Mouse (Mus musculus): Measurements from ENCODE around the gene Bcl2l13. TPM values are rescaled to one million over a fixed set of nuclear protein-coding genes. Genes with fewer than 3 reads are reported as not detected.
"Not testable (repeated sequence)": the region's sequence is repeated elsewhere in the genome, so short reads cannot be mapped to it uniquely, and the experiment has no call there.

The Bcl2l13 gene
- total RNA-seq, 1 experiment from 2014 or later: 17.4 TPM

DNA sequence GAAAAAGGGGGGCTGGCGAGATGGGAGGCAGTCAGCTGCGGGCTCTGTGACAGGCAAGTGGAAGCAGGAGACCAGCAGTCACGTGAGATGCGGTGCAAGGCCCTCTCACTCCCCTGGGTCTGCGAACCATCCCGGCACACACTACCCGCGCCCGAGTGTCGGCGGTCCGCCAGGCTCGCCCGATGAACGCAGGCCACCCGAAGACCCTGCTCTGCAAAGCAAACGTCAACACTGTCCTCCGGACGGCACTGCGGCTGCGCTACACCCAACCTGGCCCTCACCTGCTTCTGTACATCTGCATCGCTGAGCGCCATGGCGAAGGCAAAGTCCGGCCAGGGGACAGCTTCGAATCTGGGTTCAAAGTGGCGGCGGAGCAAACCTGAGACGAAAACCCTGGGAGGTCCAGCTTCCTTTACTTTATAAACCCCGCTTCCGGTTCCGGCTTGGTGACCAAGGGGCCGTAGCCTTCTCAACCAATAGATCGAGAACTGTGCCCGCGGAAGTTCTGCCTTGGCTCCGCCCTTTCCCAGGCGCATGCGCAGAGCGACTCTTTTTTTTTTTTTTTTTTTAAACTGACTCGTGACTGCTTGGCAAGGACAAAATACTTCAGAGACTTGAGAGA lies 13.6 kb upstream of the Bcl2l13 start, which contains the start of gene Atp6v1e1:
Atp6v1e1 (minus strand) TSS at position 487 of the 622 bp plus-strand sequence.
- ATAC-seq (replicated peaks; ENCODE audit: insufficient number of reproducible peaks, low FRiP score, low TSS enrichment, poor library complexity, severe bottlenecking): peak; percentile 95

DNA sequence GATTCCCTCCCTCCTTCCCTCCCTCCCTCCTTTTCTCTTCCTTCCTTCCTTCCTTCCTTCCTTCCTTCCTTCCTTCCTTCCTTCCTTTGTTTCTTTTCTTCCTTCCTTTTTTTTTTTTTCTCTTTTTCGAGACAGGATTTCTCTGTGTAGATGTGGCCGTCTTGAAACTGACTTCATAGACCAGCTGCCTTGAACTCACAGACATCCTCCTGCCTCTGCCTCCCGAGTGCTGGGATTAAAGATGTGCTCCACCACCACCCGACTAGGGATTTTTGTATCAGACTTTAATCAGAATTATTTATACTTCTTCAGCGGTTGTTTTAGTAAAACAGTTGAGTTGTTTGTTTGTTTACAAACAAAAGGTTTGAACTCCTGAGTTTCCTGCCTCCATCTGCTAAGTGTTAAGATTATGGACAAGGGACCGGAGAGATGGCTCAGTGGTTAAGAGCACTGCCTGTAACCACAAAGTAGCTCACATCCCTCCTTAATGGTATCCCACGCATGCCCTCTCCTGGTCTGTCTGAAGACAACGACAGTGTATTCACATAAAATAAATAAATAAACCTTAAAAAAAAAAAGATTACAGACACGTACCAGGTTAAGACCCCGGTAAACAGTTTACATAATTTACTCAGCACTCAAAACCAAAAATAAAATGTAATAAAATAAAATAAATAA lies 12.9 kb upstream of the Bcl2l13 start:
- ATAC-seq (replicated peaks; ENCODE audit: insufficient number of reproducible peaks, low FRiP score, low TSS enrichment, poor library complexity, severe bottlenecking): no peak

DNA sequence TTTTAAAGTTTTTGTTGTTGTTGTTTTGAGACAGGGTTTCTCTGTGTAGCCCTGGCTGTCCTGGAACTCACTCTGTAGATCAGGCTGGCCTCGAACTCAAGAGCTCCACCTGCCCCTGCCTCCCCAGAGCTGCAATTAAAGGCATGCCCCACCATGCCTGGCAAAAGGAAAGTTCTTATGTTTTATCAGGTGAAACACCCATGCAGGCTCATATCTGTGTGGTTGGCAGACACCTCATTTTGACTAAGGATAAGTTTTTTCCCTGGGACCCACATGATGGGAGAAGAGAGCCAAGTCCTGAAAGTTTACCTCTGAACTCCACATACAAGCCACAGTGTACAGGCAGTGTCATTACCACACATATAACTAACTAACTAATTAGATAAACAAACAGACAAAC lies 6.0 kb upstream of the Bcl2l13 start:
- ATAC-seq (replicated peaks; ENCODE audit: insufficient number of reproducible peaks, low FRiP score, low TSS enrichment, poor library complexity, severe bottlenecking): no peak

DNA sequence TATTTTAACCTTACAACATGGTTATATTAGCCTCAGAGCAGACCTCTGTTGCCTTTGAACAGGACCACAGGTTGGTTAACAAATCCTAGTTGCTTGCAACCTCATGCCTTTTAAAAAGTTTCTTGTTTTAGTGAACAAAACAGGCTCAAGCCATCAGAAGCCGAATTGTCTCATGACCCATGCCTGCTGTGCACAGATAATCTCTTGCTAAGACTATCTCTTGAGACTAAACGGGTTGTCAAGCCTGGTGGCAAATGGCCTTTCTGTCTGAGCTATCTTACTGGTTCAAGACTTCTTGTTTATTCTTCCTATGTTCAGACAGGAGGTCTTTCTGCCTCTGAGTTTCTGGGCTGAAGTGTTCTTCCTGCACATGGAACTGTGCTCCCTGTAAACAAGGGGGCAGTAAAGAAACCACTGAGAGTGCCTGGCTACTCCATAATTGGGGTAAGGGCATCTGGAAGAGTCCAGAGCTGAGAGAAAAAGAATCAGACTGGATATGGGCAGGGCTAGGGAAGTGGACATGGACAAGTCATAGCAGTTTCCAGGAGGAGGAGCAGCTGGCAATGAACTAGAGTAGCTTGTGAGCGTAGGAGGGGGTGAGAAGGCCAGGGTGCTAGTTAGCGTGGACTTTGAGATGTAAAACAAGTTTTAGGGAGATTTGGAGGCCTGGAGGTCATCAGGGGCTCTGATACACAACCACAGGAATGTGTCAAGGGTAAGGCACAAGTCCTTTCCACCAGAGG lies 5.0 kb upstream of the Bcl2l13 start:
- ATAC-seq (replicated peaks; ENCODE audit: insufficient number of reproducible peaks, low FRiP score, low TSS enrichment, poor library complexity, severe bottlenecking): no peak

DNA sequence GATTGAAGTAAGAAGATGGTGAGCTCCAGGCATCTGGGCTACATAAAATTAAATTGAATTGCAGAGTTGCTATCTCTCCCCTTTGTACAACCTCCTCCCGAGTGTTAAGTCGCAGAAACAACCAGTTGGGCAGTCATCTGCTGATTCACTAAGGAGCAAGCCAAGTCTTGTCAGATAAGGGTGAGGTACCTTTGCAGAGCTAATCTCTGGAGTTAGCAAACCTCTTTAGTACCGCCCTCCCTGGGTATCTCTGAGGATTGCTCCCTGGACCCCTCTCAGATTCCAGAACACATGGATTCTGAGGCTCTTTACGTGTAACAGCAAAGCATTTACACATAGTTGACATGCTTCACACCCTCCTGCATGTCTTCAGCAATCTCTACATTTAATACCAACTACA lies 3.9 kb upstream of the Bcl2l13 start:
- no peak for ATAC-seq (replicated peaks; ENCODE audit: insufficient number of reproducible peaks, low FRiP score, low TSS enrichment, poor library complexity, severe bottlenecking)

DNA sequence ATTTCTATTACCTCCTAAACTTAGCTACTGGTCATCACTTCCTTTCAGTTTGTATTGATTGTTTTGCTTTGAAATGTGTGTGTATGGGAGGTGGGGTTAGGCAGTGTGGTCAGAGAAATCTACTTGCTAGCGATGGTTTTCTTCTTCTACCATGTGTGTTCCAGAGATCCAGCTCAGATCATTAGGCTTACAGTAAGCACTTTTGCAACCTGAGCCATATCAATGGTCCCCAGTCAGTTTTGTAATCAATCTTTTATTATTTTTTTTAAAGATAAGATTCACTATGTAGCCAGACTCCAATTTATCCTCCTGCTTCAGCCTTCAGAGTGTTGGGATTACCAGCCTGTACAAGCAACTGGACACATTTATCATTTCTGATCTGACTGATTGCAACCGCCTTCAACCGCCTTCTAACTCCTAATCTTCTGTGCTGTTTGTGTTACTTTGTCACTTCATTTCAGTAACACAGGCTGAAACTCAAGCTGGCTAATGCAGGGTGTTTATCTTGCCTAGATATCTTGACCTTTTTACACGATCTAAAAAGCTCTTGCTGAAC lies 1.2 kb upstream of the Bcl2l13 start:
- no peak for ATAC-seq (replicated peaks; ENCODE audit: insufficient number of reproducible peaks, low FRiP score, low TSS enrichment, poor library complexity, severe bottlenecking)

DNA sequence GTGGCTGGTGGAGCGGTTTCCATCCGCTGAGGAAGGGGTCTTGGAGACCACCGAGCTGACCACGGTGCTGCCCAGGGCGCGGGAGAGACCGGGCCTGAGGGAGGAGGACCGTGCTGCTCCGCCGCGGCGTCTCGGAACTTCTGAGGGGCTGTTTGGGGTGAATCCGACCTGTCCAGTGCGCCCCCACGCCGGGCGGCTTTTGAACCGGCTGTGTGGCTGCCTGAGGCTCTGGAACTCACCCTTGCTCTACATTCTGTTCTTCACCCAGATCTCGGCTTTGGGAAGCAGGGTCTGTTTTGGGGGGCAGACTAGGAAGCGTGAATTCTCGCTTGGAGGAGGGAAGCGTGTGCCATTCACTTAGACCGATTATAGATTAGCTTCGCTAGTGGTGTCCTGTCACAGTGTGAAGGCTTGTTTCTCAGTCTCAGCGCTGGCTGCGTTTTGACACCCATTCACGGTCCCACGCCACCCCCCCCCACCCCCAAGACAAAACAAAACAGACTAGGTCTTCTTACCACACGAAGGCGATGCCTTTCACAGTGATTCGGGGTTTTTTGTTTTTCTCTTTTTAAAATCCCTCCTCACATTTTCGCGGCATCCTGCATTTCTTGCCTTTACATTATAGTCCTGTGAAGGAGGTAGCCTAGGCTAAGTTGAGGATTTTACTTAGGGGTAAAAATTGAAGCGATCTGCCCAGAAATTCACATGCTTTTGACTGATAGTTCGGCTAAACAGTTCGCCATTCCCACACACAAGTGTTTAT lies 558 bp downstream of the Bcl2l13 start:
- 0 out of 2 replicates have a peak, but pooled peaks have one; percentile 3 for ATAC-seq (replicated peaks; ENCODE audit: insufficient number of reproducible peaks, low FRiP score, low TSS enrichment, poor library complexity, severe bottlenecking)

DNA sequence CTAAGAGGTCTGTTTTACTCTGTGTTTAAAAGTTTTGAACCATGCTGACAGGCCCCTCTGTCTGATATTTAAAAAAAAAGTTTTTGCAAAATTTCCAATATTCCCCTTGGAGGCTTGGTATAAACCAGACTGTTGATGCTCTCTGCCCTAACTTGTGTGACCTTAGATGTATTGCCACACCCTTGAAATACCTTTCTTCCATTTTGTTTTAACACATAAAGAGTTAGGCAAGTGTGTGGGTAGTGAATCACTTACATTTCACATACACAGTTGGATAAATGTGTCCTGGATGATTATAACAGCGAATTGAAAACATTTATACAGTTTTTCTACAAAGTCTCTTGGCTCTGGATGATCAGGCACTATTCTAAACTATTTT lies 1.1 kb downstream of the Bcl2l13 start:
- no peak for ATAC-seq (replicated peaks; ENCODE audit: insufficient number of reproducible peaks, low FRiP score, low TSS enrichment, poor library complexity, severe bottlenecking)

DNA sequence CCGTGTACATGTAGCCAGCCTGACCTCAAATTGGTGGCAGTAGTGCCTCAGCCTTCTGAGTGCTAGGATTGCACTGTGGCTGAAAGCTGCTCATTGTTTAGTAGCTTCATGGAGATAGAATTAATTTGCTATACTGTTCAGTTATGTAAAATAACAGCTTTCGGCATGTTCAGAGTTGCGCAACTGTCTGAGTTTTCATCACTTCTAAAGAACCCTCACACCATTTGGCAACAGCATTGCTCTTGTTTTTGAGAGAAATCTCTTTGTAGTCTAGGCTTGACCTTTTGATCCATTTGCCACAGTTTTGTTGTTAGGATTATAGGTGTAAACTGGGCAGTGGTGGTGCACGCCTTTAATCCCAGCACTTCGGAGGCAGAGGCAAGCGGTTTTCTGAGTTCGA lies 4.2 kb downstream of the Bcl2l13 start:
- no peak for ATAC-seq (replicated peaks; ENCODE audit: insufficient number of reproducible peaks, low FRiP score, low TSS enrichment, poor library complexity, severe bottlenecking)

DNA sequence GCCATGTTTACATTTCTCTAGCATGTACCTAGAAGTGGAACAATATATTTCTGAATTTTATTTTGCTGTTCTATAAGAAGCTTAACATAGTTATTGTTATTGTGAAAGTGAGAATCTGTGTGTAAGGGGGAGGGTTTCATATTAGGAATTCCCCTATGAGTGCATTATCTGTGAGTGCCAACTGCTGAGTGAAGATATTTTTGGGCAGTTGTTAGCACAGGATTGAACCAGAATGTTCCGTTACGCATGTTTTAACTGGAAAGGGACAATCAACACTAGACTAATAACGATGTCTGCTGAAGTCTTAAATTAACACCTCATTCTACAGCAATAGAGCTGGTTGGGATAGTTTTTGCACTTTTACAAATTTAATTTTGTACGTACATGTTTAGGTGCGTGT lies 5.7 kb downstream of the Bcl2l13 start:
- no peak for ATAC-seq (replicated peaks; ENCODE audit: insufficient number of reproducible peaks, low FRiP score, low TSS enrichment, poor library complexity, severe bottlenecking)

DNA sequence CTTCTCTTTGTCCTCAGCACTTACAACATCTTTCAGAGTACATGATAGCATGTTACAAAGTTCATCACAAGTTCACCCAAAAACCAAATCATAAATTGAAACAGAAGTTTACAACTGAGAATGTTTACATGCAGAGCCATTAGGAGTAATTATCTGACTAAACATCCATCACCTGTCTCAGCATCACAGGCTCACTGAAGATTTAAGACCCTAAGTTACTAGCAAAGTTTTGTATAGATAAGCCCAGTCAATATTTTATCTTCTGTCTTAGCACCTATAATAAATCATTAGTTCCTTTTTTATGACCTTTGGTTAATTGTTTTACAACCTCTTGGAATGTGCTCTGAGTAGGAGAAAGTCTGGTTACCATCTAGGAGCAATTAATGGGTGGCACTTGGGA lies 14.7 kb downstream of the Bcl2l13 start:
- ATAC-seq (replicated peaks; ENCODE audit: insufficient number of reproducible peaks, low FRiP score, low TSS enrichment, poor library complexity, severe bottlenecking): not testable (repeated sequence)

DNA sequence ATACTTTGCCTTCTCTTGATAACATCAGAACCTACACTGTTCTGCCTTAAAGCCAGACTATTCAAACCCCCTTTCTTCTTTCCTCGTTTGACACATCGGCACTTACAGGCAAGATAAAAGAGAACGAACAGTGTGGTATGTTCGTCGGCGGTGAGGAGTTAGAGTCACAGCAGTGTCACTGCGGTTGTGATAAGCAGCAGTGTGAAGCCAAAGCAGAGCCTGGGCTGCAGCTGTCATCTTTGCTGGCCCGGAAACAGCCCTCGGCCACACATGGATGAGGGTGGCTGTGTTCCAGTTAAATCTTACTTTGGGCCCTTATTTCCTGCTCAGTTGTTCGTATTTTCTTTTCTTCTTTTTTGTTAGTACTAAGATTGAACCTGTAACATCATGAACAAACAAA lies 18.4 kb downstream of the Bcl2l13 start:
- no peak for ATAC-seq (replicated peaks; ENCODE audit: insufficient number of reproducible peaks, low FRiP score, low TSS enrichment, poor library complexity, severe bottlenecking)

DNA sequence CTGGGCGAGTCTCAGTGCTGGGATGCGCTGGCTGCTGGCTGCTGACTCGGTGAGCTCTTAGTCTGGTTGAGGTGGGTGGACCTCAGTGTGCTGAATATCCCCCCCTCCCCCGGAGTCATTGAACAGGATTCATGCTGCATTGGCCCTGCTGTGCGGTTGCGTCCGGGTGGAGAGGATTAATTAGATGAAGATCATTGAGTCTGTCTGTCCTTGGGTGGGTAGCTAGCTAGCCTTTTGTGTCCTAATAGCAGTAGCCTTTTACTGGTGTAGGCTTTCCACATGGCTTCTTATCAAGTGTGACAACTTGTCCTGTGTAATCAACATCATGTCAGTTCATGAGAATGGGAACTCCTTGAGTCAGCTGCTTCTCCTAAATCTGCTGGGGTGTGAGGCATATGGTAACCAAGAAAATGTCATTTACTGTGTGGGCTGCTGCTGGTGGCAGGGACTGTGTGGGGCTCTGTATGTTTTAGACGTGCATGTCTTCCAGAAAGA lies 22.3 kb downstream of the Bcl2l13 start:
- no peak for ATAC-seq (replicated peaks; ENCODE audit: insufficient number of reproducible peaks, low FRiP score, low TSS enrichment, poor library complexity, severe bottlenecking)

DNA sequence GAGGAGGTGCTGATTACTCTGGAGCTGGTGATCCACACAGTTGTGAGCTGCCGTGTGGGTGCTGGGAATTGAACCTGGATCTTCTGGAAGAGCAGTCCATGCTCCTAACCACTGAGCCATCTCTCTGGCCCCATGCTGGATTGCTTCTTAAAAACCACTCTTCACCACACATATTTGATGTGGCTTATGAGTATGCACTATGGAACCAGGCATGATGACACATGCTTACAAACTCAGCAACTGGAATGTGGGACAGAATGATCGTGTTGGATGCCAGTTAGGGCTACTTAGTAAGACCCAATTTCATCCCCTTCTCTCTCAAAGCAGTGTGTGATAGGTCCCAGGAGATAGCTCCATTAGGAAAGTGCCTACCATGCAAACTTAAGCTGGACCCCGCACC lies 24.1 kb downstream of the Bcl2l13 start:
- ATAC-seq (replicated peaks; ENCODE audit: insufficient number of reproducible peaks, low FRiP score, low TSS enrichment, poor library complexity, severe bottlenecking): no peak

DNA sequence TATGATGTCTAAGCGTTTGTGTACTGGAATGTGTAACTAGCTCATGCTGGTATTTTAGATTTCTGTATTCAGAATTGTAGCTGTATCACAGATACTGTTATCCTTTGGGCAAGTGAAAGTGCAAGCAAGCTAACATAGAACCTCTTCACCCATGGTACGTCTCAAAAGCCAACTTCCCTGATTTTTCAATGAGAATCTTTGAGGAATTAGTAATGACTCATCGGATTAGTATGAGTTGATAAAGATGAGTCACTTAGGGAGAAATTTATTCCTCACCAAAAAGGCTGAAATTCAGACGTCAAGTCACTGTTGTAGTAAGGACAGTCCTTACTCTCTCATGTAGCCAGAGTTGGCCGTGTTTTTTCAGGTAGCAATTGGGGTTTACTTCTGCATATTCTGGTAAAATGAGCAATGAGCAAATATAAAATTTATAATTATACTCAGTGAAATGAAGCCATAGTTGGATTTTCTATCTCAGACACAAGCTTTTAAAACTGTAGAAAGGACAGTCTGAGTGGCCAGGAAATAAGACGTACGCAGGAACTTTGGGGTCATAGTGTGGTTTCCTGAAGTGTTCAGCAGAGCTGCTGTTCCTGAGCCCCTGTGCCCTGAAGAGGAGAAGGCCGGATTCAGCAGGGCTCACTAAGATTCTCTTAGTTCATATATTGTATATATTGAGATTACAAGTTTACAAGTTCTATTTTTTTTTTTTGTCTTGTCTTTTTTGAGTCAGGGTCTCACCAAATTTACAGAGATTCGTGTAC lies 30.2 kb downstream of the Bcl2l13 start:
- no peak for ATAC-seq (replicated peaks; ENCODE audit: insufficient number of reproducible peaks, low FRiP score, low TSS enrichment, poor library complexity, severe bottlenecking)

DNA sequence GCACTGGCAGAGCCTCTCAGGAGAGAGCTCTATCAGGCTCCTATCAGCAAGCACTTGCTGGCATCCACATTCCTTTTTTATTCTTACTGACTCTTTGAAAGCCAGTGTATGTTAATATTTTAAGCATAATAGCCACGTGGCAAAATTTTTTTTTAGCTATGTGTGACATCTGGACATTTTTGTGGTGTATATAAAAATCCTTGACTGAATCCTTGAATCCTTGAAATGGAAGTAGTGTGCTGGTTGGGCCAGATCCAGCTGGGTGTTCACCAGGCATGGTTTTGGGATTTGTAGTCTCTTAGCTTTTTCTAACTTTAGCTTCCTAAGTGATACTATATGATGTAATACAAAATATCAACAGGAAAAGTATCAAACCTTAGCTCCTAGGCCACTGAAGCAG lies 32.8 kb downstream of the Bcl2l13 start:
- ATAC-seq (replicated peaks; ENCODE audit: insufficient number of reproducible peaks, low FRiP score, low TSS enrichment, poor library complexity, severe bottlenecking): no peak

DNA sequence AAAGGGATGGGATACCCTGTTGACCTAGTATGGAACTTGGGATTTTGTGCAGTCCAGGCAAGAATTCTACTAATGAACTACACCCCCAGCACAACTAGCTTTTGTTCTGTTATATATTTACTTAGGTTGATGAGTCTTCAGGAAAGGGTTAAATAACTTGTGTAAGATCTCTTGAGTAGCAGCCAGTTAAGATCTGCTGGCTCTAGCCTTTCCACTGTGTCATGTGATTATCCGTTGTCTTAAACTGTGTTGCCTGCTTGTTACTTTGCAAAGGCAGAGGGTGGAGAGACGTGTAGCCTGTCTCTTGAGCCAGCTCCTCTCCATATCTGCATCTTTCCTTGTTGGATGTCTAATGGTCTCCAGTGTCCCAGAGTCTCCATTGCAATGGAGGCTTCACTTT lies 35.3 kb downstream of the Bcl2l13 start:
- no peak for ATAC-seq (replicated peaks; ENCODE audit: insufficient number of reproducible peaks, low FRiP score, low TSS enrichment, poor library complexity, severe bottlenecking)

DNA sequence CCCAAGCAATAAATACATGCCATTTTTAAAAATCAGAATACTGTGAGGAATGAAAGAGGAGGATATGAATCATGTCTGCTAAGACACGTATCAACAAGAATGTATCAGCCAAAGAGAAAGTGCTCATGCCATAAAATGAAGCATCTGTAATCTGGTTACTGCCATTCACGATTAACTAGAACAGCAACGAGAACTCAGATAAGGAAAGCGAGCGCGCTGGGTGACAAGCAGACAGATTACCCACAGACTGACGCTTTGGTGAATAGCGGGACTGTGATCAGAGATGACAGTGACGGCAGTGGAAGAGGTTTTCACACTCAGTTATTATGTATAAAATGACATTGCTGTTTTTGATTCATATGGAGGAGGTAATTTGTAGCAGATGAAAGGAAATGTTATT lies 37.9 kb downstream of the Bcl2l13 start:
- ATAC-seq (replicated peaks; ENCODE audit: insufficient number of reproducible peaks, low FRiP score, low TSS enrichment, poor library complexity, severe bottlenecking): no peak
